22 mouse cellular contexts compared by ENCODE assay signal in the genomic region with DNA sequence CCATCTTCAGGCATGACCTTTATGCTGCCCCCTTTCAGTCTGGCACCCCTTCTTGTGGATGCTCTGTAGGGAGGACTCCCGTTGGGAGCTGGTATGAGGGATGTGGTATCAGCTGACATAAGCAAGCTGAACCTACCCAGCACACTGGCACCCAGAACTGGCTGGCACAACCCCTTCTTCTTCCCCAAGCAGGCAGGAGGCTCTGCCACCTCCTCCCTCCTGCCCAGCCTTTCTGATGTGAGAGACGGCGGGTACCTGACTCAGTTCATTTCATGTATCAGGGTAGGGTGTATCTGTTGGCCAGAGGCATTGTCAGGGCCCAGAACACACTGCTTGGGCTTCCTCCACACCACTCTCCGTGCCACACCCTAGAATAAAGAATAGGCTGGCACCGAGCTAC. TPM values are rescaled to one million over a fixed set of nuclear protein-coding genes. Genes with fewer than 3 reads are reported as not detected.
DNase-seq lines count a peak whose midpoint lies in the region; ATAC-seq and TF ChIP-seq lines count a peak whose summit lies in the region.
"Had no signal": no experiment of that assay in that cellular context is flagged by ENCODE, and none has a peak within 500 bp of the region (broad histone marks: within the 10 kb centered on the region; RNA-seq: fewer than 3 reads in every experiment).

No protein-coding gene starts in this region.

- no peaks in the 10 kb centered on the region for H3K9me3 ChIP-seq in neural tube, embryonic 13.5 days
- no peaks in the 10 kb centered on the region for H3K9me3 ChIP-seq in liver, embryonic 12.5 days (replicated peaks)
- H3K9me3 ChIP-seq: G1E had no signal

- intact Hi-C loops in left cerebral cortex, adult 2 months (cut with DNase I), result loop anchor here (5.0 kb wide), 1 partner anchor 278 kb away; no protein-coding TSS in a partner anchor

- H3K27me3 ChIP-seq in neural tube, embryonic 13.5 days, result no peaks in the 10 kb centered on the region; the same call in 1 of the 2 replicates
- H3K27me3 ChIP-seq in liver, embryonic 12.5 days (replicated peaks), result peaks cover 96% of the 10 kb centered on the region
- H3K27me3 ChIP-seq: Patski had no signal

- H3K4me3 ChIP-seq in left cerebral cortex, adult 2 months, result no peak overlapping the region
- H3K4me3 ChIP-seq in cortical plate, adult 2 months (ENCODE audit: insufficient read depth, low read length), result no peak overlapping the region
- H3K4me3 ChIP-seq in neural tube, embryonic 13.5 days, result no peak overlapping the region
- no peak overlapping the region for H3K4me3 ChIP-seq in liver, embryonic 12.5 days

- peaks cover 36% of the 10 kb centered on the region for H3K36me3 ChIP-seq in neural tube, embryonic 13.5 days
- no peaks in the 10 kb centered on the region for H3K36me3 ChIP-seq in liver, embryonic 12.5 days
- H3K36me3 ChIP-seq: G1E had no signal

- H3K4me1 ChIP-seq in cortical plate, adult 2 months (ENCODE audit: control insufficient read depth, insufficient read depth, low read length), result peaks cover 24% of the 10 kb centered on the region
- H3K4me1 ChIP-seq in neural tube, embryonic 13.5 days (replicated peaks), result peaks cover 39% of the 10 kb centered on the region
- H3K4me1 ChIP-seq in liver, embryonic 12.5 days, result no peaks in the 10 kb centered on the region

- H3K9ac ChIP-seq in neural tube, embryonic 13.5 days, result no peak overlapping the region
- no peak overlapping the region for H3K9ac ChIP-seq in liver, embryonic 12.5 days
- H3K9ac ChIP-seq: liver, postnatal 0 days had no signal

- WGBS in neural tube, embryonic 13.5 days, result 85% methylated on average over 5 of the region's 5 CpGs
- WGBS in liver, embryonic 12.5 days (ENCODE audit: insufficient replicate concordance), result 65% methylated on average over 5 of the region's 5 CpGs

- H3K4me2 ChIP-seq in neural tube, embryonic 13.5 days, result no peak overlapping the region
- H3K4me2 ChIP-seq in liver, embryonic 12.5 days, result no peak overlapping the region

- peak overlapping the region; percentile 83 for H3K27ac ChIP-seq in left cerebral cortex, adult 2 months
- H3K27ac ChIP-seq in cortical plate, adult 2 months (ENCODE audit: insufficient read depth, low read length), result peak overlapping the region; percentile 67
- H3K27ac ChIP-seq in neural tube, embryonic 13.5 days (replicated peaks), result peak overlapping the region; percentile 79
- no peak overlapping the region for H3K27ac ChIP-seq in liver, embryonic 12.5 days
- H3K27ac ChIP-seq: kidney, postnatal 0 days; macrophage had no signal

- DNase-seq in frontal cortex, postnatal 10 days (ENCODE audit: low spot score in 2 of 2), result no peak
- no peak for DNase-seq in left cerebral cortex, adult 2 months (ENCODE audit: extremely low spot score in 1 of 2, low spot score in 2 of 2)
- no peak for DNase-seq in left cerebral cortex, adult 11 months (ENCODE audit: low spot score)
- DNase-seq: B cell, adult 2 months; cerebellum, adult 11 months; gastrocnemius, postnatal 14 days; heart, adult 18-20 months; liver, postnatal 0 days; thymus, adult 18-20 months; thymus, postnatal 36 days had no signal

- no peak for TF ChIP-seq POLR2A in cortical plate, adult 2 months (IDR thresholded peaks at IDR 0.05; ENCODE audit: extremely low read depth, insufficient read depth, low read length)

- peak; percentile 39; the same call in 1 of the 2 replicates for ATAC-seq in frontal cortex, adult (ENCODE audit: low TSS enrichment)
- ATAC-seq in neural tube, embryonic 13.5 days (ENCODE audit: low read depth), result peak; percentile 9; the same call in 1 of the 2 replicates
- no peak for ATAC-seq in liver, embryonic 12.5 days
- ATAC-seq: inflammation-experienced regulatory T-cells, adult 6 months; liver, postnatal 0 days; Patski had no signal

- TF ChIP-seq CTCF in left cerebral cortex, adult 2 months (IDR thresholded peaks at IDR 0.05), result no peak
- TF ChIP-seq CTCF in cortical plate, adult 2 months (IDR thresholded peaks at IDR 0.05; ENCODE audit: extremely low read depth, insufficient read depth, low read length), result no peak

RNA-seq across cellular contexts. Expression of a gene that starts 10.1 kb away (rescaled TPM):
- 100 to 1,000 TPM; 422 to 424 TPM for total RNA-seq in left cerebral cortex, adult 2 months (2021)
- polyA plus RNA-seq in cortical plate, adult 2 months (2012; rRNA removed), result 306 and 345 TPM in 2 replicates
- 8.1 and 9.3 TPM in 2 replicates for polyA plus RNA-seq in neural tube, embryonic 13.5 days (2015; fragmentation: Nextera tagmentation; extraction: Ambion mirVana)
- 0.17 and 0.92 TPM in 2 replicates for polyA plus RNA-seq in liver, embryonic 12.5 days (2016; fragmentation: Nextera tagmentation; extraction: Ambion mirVana)
- total RNA-seq: liver, adult 2 months; monocyte, adult 5-6 weeks had no signal
- polyA plus RNA-seq: G1E; liver, postnatal 0 days; macrophage had no signal

RNA-seq across cellular contexts. Expression of a gene that starts 52.9 kb away (rescaled TPM):
- total RNA-seq in left cerebral cortex, adult 2 months (2021), result 10 to 100 TPM; 16.2 to 20.1 TPM
- 35.6 and 41.0 TPM in 2 replicates for polyA plus RNA-seq in cortical plate, adult 2 months (2012; rRNA removed)
- polyA plus RNA-seq in neural tube, embryonic 13.5 days (2015; fragmentation: Nextera tagmentation; extraction: Ambion mirVana), result 11.9 and 14.7 TPM in 2 replicates
- 4.2 and 4.9 TPM in 2 replicates for polyA plus RNA-seq in liver, embryonic 12.5 days (2016; fragmentation: Nextera tagmentation; extraction: Ambion mirVana)
- total RNA-seq: CH12.LX; G1E; monocyte, adult 5-6 weeks had no signal
- polyA plus RNA-seq: G1E; inflammation-experienced regulatory T-cells, adult 6 months; macrophage had no signal

Comparison
In these comparisons a context has a peak if more than half of its experiments do, and no peak if none do; other contexts are left out.
1. RNA of a gene that starts 10.1 kb away (polyA plus RNA-seq): 306 to 345 TPM in cortical plate, adult 2 months; 8.1 to 9.3 TPM in neural tube, embryonic 13.5 days and 0.17 to 0.92 TPM in liver, embryonic 12.5 days; every median in the first group is over 10 times any median in the second.